Mouse (Mus musculus): Measurements from ENCODE around the gene Svip.
A peak's percentile ranks its signal among the peaks of the same experiment; 100 is the strongest.

Gene Svip

DNA sequence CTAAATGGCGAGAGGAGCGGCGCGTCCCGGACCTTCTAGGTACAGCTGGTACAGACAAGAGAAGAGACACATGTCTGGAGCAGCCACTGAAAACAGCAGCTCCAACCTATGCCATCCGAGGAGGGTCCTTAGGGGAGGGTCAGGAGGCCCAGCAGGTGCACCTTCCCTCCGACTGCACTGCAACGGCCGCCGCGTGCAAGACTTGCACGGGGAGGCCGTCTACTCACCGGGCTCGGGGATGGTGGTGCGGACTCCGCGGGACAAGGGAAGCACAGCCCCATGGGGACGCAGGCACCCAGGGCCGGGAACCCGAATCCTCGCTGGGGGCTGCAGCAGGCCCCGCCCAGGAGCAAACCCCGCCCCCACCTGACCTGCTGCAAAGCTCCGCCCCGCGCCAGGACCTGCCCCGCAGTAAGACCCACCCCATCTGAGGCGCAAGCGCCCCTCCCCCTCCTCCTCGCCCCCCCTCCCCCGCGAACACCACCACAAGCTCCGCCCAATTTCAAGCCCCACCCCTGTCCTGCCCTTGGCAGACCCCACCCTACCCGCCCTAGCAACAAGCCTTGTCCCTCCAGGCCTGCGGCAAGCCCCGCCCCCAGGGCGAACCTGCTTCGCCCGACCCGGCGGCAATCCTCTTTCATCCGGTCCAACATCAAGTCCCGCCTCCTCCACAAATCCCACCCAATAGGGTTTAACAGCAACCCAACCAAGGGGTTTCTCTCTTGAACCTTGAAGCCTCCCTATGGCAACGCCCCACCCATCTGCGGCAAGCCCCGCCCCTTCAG is at the start of gene Svip:
Gene Svip (minus strand): TSS at position 508 of the 785 bp plus-strand sequence.
- peak; percentile 95 to 97 for DNase-seq (ENCODE audit: inconsistent age in 2 of 2, low spot score in 1 of 2)

DNA sequence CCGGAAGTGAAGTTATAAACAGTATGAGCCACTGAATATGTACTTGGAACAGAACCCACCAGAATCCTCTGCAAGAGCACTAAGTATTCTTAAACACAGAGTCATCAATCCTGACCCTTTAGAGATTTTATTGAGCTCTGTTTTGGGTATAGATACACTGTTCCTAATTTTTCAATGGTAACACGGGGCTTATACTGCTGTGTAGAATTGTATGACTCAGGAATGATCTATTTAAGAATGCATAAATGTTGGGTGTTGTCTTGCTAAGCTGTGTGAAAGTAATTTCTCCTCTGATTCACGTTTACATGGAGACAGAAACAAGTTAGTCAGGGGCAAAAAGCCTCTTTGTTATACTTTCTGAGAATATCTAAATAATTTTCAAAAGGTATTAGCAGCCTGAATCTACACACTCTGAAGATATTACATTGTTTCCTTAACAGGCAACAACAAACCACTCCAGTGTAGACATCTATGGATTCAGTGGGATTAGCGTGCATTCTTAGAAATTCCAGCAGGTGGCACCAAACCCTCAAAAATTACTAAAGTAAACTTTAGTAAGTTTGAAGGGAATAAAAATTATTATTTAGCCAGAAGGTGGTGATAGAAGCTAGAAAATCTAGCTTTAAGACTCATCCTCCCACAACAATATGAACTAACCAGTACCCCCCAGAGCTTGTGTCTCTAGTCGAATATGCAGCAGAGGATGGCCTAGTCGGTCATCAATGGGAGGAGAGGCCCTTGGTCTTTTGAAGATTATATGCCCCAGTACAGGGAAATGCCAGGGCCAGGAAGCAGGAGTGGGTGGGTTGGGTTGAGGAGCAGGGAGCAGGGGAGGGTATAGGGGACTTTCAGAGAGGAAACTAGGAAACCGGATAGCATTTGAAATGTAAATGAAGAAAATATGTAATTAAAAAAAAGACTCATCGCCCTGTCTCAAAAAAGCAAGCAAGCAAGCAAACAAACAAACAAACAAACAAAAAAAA is 32.1 kb upstream of the Svip start:
- peak; percentile 15 to 74 for DNase-seq (ENCODE audit: inconsistent age in 2 of 2, low spot score in 1 of 2)

DNA sequence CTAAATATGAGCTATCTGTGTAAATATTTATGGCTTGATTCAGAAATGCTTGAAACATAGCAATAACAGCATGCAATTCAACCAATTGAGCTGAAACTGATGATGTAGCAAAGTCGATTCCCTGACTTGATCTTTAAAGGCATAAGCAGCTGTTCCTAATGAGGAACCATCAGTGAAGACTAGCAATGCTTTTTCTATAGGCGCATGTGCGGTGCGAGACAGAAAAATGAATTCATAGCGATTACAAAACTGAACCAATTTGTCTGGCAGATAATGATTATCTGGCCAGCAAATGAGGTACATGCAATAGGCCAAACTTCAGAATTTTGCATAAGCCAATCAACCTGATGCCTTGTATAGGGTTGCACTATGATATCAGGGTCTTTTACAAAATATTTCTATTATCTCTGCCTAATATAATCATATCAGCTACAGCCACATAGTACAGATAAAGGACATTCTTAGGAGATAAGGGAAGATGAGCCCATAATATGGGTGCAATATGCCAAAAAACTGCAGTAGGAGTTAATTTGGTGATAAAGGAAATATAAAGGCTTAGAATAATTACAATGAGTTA is 18.3 kb upstream of the Svip start:
- no peak for DNase-seq (ENCODE audit: inconsistent age in 2 of 2, low spot score in 1 of 2)

DNA sequence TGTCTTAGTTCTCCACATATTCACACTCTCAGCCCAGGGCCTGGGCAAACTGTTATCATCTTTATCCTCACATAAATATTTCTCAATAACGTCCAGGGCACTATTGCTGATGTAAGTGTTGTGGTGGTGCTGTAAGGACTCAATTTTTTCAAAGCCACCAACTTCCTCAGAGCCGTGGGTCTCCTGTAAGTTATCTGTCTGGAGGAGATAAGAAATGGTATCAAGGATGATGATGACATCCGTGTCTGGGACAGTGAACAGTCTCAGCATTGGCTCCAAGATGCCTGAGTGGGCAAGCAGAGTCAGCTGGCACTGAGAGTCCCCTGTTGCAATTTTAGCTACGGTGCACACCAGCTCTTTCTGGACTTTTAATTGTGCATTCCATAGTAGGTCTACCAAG is 16.2 kb upstream of the Svip start:
- DNase-seq (ENCODE audit: inconsistent age in 2 of 2, low spot score in 1 of 2), result no peak

DNA sequence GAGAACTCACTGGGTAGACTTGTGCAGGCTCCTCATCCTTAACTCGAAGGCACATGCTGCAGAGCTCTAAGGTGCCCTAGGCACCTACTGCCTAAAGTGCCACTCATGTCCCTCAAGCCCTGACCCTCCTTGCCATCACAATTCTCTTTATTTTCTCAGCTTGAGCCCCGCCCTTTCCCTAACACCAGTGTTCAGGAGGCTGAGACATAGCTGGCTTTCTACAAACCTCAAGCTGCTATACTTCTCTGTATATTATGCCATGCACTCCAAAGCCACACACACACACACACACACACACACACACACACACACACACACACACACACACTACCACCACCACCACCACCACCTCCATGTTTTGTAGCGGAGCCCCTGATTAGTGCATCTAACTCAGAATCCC is 9.8 kb upstream of the Svip start, which contains the start of gene 1700015G11Rik:
Gene 1700015G11Rik (minus strand): TSS at position 101 of the 400 bp plus-strand sequence.
- no peak for DNase-seq (ENCODE audit: inconsistent age in 2 of 2, low spot score in 1 of 2)

DNA sequence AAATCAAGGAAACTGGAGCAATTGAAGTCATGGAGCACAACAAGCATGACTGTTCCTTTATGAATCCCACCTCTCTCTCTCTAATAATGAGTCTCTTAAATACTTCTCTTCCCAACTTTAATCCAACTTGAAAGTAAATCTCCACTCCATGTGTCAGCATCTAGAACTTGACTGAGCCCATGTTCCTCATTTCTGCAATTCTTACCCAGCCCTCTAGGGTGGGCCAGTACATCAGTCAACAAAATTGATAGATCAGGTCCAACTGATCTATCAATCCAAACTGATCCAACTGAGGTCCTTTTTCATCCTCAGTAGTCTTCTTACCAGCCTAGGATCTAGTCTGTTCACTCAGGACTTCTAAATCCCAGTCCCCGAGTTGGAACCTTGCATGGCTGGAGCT is 9.4 kb upstream of the Svip start:
- no peak for DNase-seq (ENCODE audit: inconsistent age in 2 of 2, low spot score in 1 of 2)

DNA sequence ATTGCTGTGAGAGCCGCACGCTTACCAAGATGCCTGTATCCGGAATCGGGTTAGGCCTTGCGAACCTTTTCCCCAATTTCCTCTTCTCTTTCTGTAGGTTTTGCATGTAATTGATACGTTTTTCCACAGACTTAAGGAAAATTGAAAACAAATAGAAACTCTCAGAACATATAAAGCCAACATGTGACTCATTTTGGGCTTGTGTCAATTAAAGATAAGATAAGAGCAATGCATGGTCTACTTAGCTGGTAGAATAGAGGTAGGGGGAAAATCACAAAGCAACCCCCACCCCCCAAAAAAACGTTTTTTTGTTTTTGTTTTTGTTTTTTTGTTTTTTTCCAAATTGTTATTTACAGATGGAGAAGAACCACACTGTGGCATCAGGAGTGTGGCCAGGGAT is 7.6 kb upstream of the Svip start:
- DNase-seq (ENCODE audit: inconsistent age in 2 of 2, low spot score in 1 of 2), result no peak

DNA sequence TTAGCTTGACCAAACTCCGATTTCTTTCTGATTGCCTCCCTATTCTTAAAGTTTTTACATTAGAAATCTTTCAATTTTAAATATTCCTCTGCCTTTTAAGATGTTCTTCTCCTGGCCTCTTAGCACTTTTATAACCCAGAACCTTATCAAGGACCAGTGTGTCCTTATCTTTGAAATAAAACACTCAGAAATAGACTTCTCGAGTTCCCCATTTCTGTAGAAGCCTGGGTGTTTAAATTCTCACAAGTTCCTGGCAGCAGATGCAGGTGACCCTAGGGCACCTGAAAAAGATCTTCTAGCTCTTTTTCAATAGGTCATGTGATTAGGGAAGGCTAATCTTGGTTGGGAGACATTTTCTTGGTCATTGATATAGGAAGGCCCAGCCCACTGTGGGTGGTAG is 1.3 kb upstream of the Svip start:
- no peak for DNase-seq (ENCODE audit: inconsistent age in 2 of 2, low spot score in 1 of 2)

DNA sequence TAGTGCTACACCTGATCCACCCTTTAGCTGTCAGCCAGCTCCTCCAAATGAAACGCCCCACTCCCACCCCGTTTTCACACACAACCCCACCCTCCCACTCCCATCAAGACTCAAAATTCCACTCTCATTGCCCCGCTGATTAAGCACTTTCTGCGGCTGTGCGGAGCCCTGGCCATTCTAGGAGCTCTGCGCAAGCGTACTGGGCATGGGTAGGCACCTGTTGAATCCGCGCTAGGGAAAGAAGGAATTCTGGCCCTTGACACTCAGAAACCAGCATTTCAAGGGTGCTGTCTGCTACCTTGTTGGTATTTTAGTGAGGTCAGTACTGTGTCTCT is 445 bp upstream of the Svip start:
- DNase-seq (ENCODE audit: inconsistent age in 2 of 2, low spot score in 1 of 2), result no peak

DNA sequence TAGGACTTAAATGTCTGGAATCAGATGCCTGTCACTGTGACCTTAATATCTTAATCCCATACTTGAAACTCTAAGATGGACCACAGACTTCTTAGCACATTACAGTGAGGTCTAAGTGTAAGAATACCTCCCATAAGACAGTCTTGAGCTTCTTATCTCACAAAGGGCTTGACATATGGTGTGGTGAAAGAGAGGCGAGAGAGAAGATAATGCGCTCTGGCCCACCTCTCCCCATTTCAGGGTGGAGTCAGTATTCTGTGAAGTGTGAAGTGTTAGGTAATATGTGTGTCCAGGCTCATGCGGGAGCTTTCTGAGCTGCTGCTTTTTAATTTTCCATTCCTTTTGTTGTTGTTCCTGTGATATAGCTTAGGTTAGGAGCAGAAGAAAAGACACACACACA is 14.8 kb downstream of the Svip start:
- DNase-seq (ENCODE audit: inconsistent age in 2 of 2, low spot score in 1 of 2), result no peak

DNA sequence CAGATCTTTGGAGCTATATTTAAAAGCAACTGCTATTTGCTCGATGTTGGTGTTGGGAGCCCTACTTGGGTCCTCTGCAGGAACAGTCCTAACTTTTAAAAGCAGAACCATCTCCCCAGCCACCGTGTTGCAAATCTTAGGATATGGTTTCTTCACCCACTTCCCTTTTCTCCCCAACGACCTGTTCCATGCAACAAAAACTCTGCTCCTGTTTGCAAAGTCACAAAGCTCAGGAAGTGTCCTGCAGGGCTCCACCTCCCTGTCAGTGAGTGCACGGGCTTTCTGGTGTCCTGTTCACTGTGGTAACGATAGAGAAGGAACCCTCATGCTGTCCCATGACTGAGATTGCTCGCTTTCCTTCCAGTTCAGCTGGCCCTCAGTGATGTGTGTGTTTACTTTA is 18.9 kb downstream of the Svip start:
- DNase-seq (ENCODE audit: inconsistent age in 2 of 2, low spot score in 1 of 2), result no peak

DNA sequence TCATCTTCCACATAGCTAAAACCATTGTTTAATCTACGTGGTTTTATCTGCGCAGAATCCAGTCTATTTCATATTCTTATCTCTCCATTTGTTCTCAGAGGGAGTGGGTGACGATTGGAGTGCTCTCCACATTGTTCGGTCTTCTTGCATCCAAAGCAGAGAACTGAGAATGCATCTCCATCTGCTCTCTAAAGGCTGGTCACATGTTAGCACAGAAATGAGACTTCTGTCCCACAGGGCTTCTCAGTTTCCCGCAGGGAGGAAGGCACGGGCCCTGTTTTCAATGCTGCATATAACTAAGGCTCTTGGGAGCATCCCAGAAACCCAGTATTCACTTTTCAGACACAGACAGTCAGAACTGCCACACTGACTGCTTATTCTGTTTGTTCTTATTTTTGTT is 20.1 kb downstream of the Svip start:
- DNase-seq (ENCODE audit: inconsistent age in 2 of 2, low spot score in 1 of 2), result no peak

DNA sequence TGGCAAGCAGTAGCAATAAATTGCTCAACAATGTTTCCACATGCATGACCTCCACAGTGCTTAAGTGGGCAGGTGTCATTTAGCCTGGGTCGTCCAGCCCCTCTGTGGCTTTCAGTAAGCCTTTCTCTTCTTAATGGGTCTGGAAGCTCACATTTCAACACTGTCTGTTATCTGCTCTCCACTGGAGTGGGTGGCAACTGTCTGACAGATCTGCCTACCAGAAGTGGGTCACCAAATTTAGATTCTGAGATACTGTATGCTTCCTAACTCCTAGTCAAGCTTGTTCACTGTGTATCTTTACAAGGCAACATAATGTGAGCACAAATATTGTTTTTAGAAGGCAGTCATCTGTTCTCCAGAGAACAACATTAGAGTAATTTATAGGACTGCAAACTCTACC is 23.5 kb downstream of the Svip start:
- DNase-seq (ENCODE audit: inconsistent age in 2 of 2, low spot score in 1 of 2), result no peak

DNA sequence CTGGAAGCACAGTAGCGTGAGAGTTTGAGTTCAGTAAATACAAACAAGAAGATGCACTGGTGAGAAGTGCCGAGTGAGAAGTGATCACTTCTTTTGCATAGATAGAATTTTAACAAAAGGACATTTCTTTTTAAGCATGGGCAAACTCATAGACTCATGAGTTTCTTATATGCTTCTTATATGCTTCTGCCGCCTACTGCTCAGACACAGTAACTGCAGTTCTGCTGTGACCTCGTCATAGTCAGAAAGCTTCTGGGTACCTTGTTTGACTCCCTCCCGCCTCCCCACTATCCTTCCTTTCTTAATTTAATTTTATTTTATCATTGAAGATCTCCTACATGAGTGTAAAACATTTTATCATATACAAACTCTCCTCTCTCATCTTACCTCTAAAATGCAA is 26.5 kb downstream of the Svip start:
- DNase-seq (ENCODE audit: inconsistent age in 2 of 2, low spot score in 1 of 2), result peak in 1 of 2 experiments; percentile 75

DNA sequence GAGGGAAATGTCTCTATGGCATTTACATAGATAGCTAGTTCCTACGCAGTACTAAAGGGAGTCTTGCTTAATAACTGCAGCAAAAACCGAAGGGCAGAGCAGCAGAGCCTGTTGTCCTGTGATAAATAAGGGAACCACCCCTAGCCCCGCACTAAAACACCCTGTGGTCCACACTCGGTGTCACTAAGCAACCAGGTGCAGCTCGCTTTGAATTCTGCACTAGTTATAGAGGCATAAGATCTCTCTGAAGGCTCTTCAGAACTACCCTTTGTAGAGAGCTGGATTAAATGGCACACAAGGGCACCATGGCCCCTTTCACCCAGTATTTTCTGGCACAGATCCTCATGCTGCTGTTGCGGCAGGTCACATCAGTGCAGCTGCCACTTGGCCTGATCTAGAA is 30.6 kb downstream of the Svip start:
- peak; percentile 37 to 82 for DNase-seq (ENCODE audit: inconsistent age in 2 of 2, low spot score in 1 of 2)

DNA sequence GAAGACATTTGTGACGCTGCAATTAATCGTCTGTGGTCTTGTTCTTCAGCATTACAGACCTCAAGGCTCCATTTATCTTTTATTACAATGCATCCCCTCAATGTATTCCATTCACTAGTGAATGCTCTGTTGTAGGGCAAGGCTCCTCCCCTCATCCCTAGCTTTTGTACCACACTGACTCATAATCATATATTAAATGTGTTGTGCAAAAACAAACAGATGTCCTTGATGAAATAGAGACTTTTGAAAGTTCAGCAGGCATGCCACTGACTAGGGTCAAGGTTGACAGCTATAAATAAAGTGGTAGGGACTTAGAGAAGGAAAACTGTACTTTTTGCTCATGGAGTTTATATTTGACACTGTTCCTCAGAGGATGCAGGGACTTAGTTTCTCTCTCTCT is 32.3 kb downstream of the Svip start:
- DNase-seq (ENCODE audit: inconsistent age in 2 of 2, low spot score in 1 of 2), result peak; percentile 55 to 81

DNA sequence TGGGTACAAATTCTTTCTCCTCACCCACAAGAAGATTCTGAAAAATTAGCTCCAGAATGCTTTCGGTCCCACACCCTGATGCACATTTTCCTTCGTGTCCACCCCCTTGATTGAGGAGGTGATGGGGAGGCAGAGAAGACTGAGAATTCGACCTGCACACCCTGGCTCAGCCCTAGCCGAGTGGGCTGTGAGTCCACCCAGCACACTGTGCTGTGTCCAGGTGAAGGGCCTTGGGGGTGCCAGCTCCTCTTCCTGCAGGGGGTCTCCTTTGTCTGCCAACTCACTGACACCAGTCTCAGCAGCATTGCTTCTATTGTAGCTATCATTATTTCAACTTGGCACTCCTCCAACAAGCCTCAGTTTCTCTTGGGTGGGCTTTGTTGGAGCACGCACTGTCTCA is 32.7 kb downstream of the Svip start:
- DNase-seq (ENCODE audit: inconsistent age in 2 of 2, low spot score in 1 of 2), result no peak

DNA sequence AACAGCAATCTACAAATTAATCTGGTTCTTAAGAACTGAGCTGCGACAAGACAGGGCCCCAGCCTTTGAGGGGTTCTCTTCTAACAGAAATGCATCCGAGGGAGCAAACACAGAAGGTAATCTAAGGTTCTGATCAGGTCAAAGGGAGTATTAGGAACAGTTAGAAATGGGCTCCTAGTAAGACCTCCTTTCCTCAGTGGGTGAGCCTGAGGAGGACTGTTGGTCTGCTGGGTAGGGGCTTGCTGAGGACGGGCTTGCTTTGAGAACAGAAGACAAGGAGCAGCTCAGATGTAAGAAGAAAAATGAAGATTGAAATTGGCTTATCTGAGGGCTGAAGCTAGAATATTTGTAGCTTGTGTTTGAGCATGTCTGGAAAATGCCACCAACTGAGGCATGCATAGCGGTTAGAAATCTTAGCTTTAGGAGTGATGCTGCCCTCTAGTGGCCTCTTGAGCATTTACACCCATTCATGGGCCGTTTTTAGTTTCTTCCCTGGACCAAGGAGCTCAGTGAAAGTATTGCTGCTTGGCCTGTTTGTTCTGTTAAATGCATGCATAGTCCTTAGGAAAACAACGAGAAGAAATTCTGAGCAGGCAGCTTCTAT is 33.5 kb downstream of the Svip start:
- peak; percentile 66 to 92 for DNase-seq (ENCODE audit: inconsistent age in 2 of 2, low spot score in 1 of 2)

DNA sequence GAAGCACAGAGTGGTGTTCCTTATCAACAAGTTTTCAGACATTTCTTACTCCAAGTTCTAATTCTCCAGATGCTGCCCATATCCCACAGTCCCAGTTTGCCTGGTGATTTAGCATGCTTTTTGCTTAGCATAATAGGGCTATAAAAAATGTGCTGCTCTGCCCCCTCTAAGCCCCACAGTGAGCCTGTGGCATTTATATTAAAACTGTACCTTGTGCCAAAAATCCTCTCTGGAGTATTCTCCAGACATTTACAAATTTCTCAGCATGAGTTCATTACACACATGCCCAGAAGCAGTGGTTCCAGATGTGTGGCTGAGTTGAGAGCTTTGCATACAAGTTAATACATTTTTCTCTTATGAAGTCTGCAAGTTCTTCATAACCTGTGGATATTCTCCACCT is 36.4 kb downstream of the Svip start:
- DNase-seq (ENCODE audit: inconsistent age in 2 of 2, low spot score in 1 of 2), result no peak

DNA sequence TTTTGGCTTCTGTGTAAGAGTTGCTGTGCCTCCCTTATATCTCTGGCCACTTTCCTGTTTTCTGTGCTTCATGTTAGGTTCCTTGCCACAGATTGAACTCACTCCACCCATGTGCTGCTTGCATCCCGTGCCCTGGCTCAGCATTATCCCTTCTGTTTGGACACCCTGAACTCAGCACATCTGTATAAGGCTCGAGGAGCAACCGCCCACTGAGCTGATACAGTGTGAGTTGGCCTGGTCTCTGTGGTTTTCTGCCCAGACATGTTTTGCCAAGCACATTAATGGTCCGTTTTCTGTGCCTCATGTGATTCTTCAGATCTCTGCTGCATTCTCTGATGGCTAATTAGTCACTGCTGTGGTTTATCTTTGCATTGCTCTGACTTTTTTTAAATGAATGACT is 38.2 kb downstream of the Svip start:
- DNase-seq (ENCODE audit: inconsistent age in 2 of 2, low spot score in 1 of 2), result no peak

DNA sequence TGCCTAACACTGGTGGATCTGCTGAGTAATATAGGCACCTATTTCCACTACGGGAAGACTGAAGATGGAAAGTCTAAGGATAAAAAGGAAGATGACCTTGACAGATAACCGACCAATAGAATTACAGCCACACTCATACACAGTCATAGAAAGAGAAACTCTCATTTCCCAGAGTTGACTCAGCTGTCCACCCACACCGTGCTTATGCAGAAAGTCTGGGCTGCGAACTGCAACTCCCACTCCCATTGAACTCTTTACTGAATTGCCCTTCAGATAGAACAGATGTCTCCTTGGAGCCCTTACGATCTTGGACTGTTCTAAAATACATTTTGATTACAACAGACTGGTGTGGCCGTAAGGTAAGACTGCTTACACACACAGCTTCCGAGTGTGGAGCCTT is 41.1 kb downstream of the Svip start:
- DNase-seq (ENCODE audit: inconsistent age in 2 of 2, low spot score in 1 of 2), result peak; percentile 47 to 76
